Mouse (Mus musculus) gastrocnemius, postnatal 10 days (tissue): ENCODE measurements around the gene Foxl1. TPM values are rescaled to one million over a fixed set of nuclear protein-coding genes. Genes with fewer than 3 reads are reported as not detected.

Experiments
- DNase-seq: peaks from one replicate; pipeline ENCODE4 v3.0.0; 2021; ENCODE audit warnings: mixed read lengths
- long read RNA-seq, 2 experiments: library from polyadenylated mRNA; stranded (forward); transcript quantifications; one replicate each; pipeline ENCODE4 v2.0.0; 2021
- total RNA-seq, 2 experiments: library from RNA; stranded (reverse); gene quantifications; 2 replicates each; pipeline ENCODE4 v1.2.3; 2021

Gene Foxl1
- under 1 TPM; 0.09 to 0.27 TPM for total RNA-seq
- long read RNA-seq, experiment 1, result 0 reads
- long read RNA-seq, experiment 2, result 0 reads

DNA sequence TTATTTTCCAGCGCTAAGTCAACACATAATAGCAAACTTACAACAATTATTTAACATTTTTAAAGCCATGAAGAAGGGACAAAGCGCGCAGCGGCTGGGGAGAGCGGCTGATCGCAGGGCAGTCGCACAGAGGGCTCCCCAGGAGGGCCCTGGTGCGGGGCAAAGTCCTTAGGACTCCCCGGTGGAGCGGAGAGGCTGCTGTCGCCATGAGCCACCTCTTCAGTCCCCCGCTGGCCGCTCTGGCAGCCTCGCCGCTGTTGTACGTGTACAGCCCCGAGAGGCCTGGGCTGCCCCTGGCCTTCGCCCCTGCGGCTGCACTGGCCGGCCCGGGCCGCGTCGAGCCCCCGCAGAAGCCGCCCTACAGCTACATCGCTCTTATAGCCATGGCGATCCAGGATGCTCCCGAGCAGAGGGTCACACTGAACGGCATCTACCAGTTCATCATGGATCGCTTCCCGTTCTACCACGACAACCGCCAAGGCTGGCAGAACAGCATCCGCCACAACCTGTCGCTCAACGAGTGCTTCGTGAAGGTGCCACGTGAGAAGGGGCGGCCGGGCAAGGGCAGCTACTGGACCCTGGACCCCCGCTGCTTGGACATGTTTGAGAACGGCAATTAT, at the start of gene Foxl1:
Gene Foxl1, plus strand, starts transcription at position 185 of the 620 bp plus-strand sequence.
- no peak for DNase-seq

DNA sequence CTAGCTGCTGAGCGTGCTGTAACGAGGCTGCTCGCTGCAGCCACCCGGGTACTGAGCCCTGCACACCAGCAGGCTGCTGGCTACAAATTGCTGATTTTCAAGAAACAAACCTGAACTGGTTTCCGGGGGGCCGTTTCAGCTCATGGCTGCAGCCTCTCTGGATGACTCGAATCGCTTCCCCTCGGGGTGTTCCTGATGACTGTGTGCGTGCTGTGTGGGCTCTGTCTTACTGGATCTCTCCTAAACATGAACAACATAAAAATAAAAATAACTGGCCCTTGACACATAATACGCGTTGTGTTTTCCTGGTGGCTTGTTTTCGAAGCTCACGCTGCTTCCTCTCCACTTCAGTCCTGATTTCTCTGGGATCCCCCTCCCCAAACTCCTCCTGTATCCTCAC, 49.0 kb upstream of the Foxl1 start:
- DNase-seq, result no peak

- no peak for DNase-seq
Observed at GRCm38 (mm10) chr8:121079201-121079600, 48.5 kb upstream of the Foxl1 start.

GRCm38 (mm10) chr8:121079944-121080343, 47.8 kb upstream of the Foxl1 start:
- DNase-seq, result no peak

DNA sequence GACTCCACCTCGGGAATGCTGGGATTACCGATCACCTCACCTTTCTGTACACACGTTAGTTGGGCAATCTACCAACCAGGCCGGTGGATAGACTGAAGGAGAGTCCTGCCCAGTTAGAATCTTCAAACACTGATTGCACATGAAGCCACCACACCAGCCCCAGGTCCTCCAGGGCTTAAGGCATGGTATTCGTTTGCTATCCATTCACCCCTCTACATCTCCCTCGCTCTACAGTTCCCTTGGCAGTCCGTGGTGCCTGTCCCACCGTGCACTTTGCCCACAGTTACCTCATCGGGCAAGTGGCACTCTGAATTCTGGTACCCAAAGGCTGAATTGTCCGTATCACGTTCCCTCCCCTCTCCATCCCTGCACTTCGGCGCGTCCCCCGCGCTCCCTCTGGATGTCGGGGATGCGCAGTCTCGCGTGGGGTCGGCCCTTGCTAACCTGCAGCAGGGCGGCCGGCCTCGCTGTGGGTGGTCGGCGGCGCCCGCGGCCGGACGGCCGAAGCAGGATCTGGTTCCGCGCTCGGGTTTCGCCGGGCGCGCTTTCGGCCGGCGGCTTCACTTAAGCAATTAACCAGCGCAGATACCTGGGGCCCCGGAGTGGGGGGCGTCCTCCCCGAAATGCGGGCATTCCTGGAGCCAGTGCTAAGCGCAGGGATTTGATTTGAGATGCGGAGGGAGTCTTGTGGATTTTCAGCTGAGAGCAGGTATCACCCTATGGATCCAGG, 47.2 kb upstream of the Foxl1 start:
- no peak for DNase-seq

- DNase-seq, result no peak
Observed at GRCm38 (mm10) chr8:121081398-121081797, 46.3 kb upstream of the Foxl1 start.

GRCm38 (mm10) chr8:121082218-121083092, 45.3 kb upstream of the Foxl1 start:
- DNase-seq, result no peak

GRCm38 (mm10) chr8:121083093-121083935, 44.4 kb upstream of the Foxl1 start:
- peak; percentile 75 for DNase-seq

DNA sequence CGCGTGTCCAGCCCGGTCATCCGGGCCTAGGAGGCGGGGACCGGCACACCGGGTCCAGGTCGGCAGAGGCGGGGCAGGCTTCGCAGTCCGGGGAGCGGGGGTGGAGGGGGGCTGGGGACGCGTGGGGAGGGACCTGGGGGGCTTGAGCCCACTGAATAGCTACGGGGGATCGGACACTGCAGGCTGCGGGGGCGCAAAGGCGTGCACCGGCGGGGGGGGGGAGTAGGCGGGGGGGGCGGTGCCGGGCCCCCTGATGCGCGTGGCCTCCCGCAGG, 43.9 kb upstream of the Foxl1 start:
- DNase-seq, result no peak

- peak; percentile 24 for DNase-seq
Observed at GRCm38 (mm10) chr8:121084210-121084951, 43.4 kb upstream of the Foxl1 start, which contains the start of gene Foxf1. TSS of gene Foxf1 (plus strand) at chr8:121084386.

DNA sequence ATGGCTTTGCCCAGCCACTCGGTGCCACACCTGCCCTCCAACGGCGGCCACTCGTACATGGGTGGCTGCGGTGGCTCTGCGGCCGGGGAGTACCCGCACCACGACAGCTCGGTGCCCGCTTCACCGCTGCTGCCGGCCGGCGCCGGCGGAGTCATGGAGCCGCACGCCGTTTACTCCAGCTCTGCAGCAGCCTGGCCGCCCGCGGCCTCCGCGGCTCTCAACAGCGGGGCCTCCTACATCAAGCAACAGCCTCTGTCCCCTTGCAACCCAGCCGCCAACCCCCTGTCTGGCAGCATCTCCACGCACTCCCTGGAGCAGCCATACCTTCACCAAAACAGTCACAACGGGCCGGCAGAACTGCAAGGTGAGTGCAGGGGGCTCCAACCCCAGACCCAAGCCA, 42.7 kb upstream of the Foxl1 start:
- DNase-seq, result no peak

DNA sequence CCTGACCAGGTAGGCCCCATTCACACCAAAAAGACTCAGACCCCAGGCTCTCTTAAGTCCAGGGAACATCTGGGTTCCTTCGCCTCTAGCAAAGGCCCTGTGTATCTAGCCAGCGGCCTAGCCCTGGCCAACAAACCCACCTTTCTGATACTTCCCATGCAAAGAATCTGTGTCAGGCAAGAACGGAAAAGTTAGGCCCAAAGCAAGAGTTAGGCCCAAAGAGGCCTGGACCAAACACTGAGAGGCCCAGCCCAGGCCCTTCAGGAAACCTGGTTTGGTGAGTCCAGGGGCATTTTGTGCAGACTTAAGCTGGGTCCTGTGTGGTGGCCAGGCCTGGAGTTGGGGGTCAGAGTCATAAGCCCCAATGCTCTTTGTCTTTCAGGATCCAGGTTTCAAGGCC, 42.2 kb upstream of the Foxl1 start:
- no peak for DNase-seq

GRCm38 (mm10) chr8:121086004-121086900, 41.5 kb upstream of the Foxl1 start:
- DNase-seq, result no peak

GRCm38 (mm10) chr8:121088281-121088680, 39.5 kb upstream of the Foxl1 start:
- no peak for DNase-seq

GRCm38 (mm10) chr8:121088871-121089630, 38.7 kb upstream of the Foxl1 start:
- DNase-seq, result no peak

DNA sequence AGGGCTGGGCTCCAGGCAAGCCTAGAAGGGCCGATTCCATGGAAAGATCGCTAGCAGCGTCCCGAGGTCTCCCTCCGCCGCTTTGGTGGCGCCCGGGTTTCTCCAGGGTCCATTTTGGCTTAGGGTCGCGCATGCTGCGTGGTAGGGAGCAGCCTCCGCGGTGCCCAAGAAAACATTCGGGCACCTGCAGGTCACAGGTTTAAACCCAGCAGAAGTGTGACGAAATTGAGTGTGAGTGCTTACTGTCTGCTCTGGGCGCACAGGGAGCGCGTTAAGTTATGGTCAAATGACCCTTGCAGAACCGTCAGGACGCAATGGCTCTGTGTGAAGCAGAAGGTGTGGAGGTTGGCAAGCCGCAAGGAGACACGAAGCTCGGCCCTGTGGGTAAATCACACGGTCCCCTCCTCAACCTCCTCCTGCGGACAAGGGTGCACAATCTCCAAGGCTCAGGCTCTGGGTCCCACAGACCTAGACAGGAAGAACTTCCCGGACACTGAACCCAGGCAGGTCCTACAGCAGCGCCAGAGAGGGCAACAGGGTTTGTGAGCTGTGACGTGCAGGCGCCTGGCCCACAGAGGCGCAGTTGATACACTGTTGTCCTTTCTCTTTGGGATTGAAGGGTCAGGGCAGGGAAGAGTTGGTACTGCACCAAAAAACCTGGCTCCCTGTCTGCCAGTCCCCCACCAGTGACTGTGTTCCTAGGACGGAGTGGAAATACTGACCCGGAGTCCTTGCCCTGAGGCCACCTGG, 37.9 kb upstream of the Foxl1 start:
- DNase-seq, result no peak

DNA sequence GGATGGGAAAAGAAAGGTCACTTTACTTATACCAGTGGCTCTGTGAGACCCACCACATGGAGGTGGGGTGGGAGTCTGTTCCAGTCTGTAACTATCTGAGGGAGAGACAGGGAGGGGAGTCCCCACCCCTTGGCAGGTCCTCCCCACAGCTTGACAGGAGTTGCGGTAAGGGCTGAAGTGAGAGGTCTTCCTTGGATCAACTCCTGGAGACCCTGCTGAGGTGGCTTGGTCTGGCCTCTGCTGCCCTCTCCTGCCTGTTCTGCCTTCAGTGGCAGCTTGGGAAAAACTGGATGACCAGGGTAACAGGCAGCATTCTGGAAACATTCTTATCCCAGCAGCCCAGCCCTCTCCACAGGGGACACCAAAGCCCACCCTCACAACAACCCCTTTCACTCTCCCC, 37.0 kb upstream of the Foxl1 start:
- no peak for DNase-seq

DNA sequence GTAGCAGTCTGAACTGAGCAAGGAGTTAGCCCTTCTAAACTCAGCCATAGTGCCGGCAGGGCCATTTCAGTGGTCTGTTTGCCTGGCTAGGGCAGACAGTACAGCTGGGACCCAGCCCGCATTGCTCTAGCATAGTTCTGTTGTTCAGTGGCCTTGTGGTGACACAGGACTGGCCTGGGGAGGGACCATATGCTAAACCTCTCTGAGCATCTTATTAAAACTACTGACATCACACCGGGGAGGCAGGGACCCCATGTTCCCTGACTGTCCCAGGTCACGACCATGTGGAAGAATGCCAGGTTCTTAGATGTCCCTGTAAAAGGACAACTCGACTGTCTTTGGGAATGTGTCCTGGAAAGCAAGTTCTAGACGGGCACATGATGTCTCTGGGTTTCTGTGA, 35.6 kb upstream of the Foxl1 start:
- no peak for DNase-seq

GRCm38 (mm10) chr8:121092627-121093026, 35.1 kb upstream of the Foxl1 start:
- peak; percentile 91 for DNase-seq
